Mouse (Mus musculus): ENCODE data around the gene Taar9. TPM values are rescaled to one million over a fixed set of nuclear protein-coding genes. Genes with fewer than 3 reads are reported as not detected.

Taar9 gene
- polyA plus RNA-seq, 1 experiment from 2014 or later = not detected

Other genes with a start within 250 kb of the Taar9 start
- gene Vnn1, start 214.8 kb downstream of the Taar9 start, polyA plus RNA-seq (2015; fragmentation: Nextera tagmentation; extraction: Ambion mirVana) = 0.14 TPM in 1 of 2 replicates, not detected in the other
- not detected in 2 replicates for gene Taar1, start 189.2 kb downstream of the Taar9 start, polyA plus RNA-seq (2015; fragmentation: Nextera tagmentation; extraction: Ambion mirVana)
- not detected in 2 replicates for gene Taar2, start 171.0 kb downstream of the Taar9 start, polyA plus RNA-seq (2015; fragmentation: Nextera tagmentation; extraction: Ambion mirVana)
- not detected in 2 replicates for gene Taar3, start 160.0 kb downstream of the Taar9 start, polyA plus RNA-seq (2015; fragmentation: Nextera tagmentation; extraction: Ambion mirVana)
- not detected in 2 replicates for gene Taar4, start 149.0 kb downstream of the Taar9 start, polyA plus RNA-seq (2015; fragmentation: Nextera tagmentation; extraction: Ambion mirVana)
- gene Taar5, start 138.8 kb downstream of the Taar9 start, polyA plus RNA-seq (2015; fragmentation: Nextera tagmentation; extraction: Ambion mirVana) = not detected in 2 replicates
- not detected in 2 replicates for gene Taar6, start 123.9 kb downstream of the Taar9 start, polyA plus RNA-seq (2015; fragmentation: Nextera tagmentation; extraction: Ambion mirVana)
- not detected in 2 replicates for gene Taar7a, start 116.1 kb downstream of the Taar9 start, polyA plus RNA-seq (2015; fragmentation: Nextera tagmentation; extraction: Ambion mirVana)
- gene Taar7b, start 109.6 kb downstream of the Taar9 start, polyA plus RNA-seq (2015; fragmentation: Nextera tagmentation; extraction: Ambion mirVana) = not detected in 2 replicates
- gene Taar7d, start 82.3 kb downstream of the Taar9 start, polyA plus RNA-seq (2015; fragmentation: Nextera tagmentation; extraction: Ambion mirVana) = not detected in 2 replicates
- not detected in 2 replicates for gene Taar7e, start 71.9 kb downstream of the Taar9 start, polyA plus RNA-seq (2015; fragmentation: Nextera tagmentation; extraction: Ambion mirVana)
- gene Taar7f, start 60.0 kb downstream of the Taar9 start, polyA plus RNA-seq (2015; fragmentation: Nextera tagmentation; extraction: Ambion mirVana) = not detected in 2 replicates
- not detected in 2 replicates for gene Taar8a, start 33.0 kb downstream of the Taar9 start, polyA plus RNA-seq (2015; fragmentation: Nextera tagmentation; extraction: Ambion mirVana)
- not detected in 2 replicates for gene Taar8b, start 17.2 kb downstream of the Taar9 start, polyA plus RNA-seq (2015; fragmentation: Nextera tagmentation; extraction: Ambion mirVana)
- not detected in 2 replicates for gene Taar8c, start 7.6 kb downstream of the Taar9 start, polyA plus RNA-seq (2015; fragmentation: Nextera tagmentation; extraction: Ambion mirVana)
- gene Stx7, start 39.8 kb upstream of the Taar9 start, polyA plus RNA-seq (2015; fragmentation: Nextera tagmentation; extraction: Ambion mirVana) = 179 TPM in 2 replicates
- gene Moxd1, start 114.0 kb upstream of the Taar9 start, polyA plus RNA-seq (2015; fragmentation: Nextera tagmentation; extraction: Ambion mirVana) = 0.88 and 1.4 TPM in 2 replicates